Mouse (Mus musculus) ovary, postnatal 36 days (tissue): ENCODE data around the gene Tspan2.

Experiments
- DNase-seq: peaks from one replicate; pipeline ENCODE4 v3.0.0; 2022; ENCODE audit warnings: low spot score, mixed read lengths

Gene Tspan2

DNA sequence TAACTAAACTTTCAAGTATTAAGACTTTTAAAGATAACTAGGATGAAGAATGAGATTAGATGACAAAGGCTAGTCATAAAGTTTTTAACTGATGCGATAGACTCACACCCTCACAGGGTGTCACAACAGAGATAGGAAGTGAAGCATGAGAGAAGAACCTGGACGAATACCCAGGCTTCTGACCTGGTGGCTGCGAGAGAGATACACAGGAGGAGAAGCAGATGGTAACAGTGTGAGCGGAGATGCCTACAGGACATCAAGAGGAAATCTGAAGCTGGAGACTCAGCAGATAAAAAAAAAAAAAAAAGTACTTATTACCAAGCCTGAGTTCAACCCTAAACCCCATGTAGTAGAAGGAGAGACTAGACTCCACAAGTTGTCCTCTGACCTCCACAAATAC, 38.7 kb downstream of the Tspan2 start:
- DNase-seq = no peak

GRCm38 (mm10) chr3:102782618-102783017, 48.3 kb downstream of the Tspan2 start, which contains the start of gene Tshb:
Tshb (minus strand) TSS chr3:102782718.
- DNase-seq = no peak

GRCm38 (mm10) chr3:102787369-102787768, 53.0 kb downstream of the Tspan2 start:
- DNase-seq = no peak

DNA sequence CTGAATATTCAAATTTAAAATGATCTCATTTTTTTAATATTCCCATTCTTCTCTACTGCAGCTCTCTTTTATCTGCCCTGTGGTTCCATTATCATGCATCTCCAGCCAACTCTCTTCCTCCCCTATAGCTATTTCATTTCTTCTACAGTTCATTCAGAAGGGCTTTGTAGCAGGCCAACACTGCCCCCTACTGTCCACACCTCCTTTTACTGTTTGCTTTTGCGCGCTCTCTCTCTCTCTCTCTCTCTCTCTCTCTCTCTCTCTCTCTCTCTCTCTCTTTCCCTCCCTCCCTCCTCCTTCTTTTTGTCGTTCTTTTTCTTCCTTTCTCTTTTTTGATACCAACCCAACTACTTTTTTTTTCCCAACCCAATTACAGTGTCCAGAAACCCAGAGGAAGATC, 69.6 kb downstream of the Tspan2 start:
- peak; percentile 53 for DNase-seq

- no peak for DNase-seq
Observed at GRCm38 (mm10) chr3:102842386-102842785, 108.1 kb downstream of the Tspan2 start.

DNA sequence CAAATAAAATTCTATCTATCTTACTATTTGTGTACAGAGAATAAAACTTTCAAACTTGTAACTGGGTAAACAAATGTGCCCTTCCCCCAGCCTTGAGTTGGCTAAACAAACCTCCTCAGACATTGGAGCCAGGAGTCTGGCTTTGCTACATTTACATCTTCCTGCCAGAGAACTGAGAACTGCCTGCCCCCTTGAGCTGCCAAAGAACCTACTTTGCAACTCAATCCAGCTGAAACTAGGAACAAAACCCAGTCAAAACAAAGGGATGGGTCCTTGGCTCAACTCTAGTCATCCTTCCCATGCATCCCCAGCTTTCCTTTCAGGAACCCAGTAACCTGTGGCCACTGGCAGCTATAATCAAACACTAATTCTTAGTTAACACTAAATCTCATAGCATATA, 114.3 kb downstream of the Tspan2 start:
- no peak for DNase-seq
